Mouse (Mus musculus) brain, embryonic 14.5 days (tissue): ENCODE data around the gene Sst.

Experiments used
- CTCF ChIP-seq: fragments of 200-500 bp; IDR thresholded peaks from 2 replicates; pipeline ENCODE4 v1.5.1; 2012; ENCODE audit warnings: inconsistent platforms, mild to moderate bottlenecking, moderate library complexity, borderline replicate concordance; ENCODE audit not compliant: insufficient read depth, insufficient read length; ENCODE audit errors: extremely low read depth
- POLR2A ChIP-seq: fragments of 200-500 bp; IDR thresholded peaks from 2 replicates; pipeline ENCODE4 v1.6.1; 2012; ENCODE audit warnings: mild to moderate bottlenecking, inconsistent platforms, borderline replicate concordance; ENCODE audit not compliant: poor library complexity, insufficient read depth, insufficient read length, severe bottlenecking; ENCODE audit errors: extremely low read depth

DNA sequence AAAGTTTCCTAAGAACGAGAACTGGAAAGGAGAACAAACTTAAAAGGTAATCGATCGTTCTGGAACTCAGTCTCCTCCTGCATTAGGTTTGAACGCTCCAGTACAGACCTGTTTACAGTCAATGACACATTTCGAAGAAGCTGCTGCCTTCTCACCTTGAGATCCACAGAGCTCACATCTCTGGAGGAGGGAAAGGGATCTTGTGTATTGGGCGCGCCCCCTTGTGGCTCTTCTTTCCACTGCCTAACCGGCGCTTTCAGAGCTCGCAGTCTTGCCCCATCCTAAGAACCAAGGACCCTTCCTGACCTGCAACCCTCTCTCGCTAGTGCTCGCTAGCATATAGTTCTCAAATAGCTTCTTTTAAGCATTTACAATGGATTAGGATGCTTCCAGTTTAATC, 8.1 kb upstream of the Sst start:
- TF ChIP-seq POLR2A (no peak), CTCF (peak; percentile 95)
